Mouse (Mus musculus) MEL (cell line): Measurements from ENCODE around the gene Atp2a2.

Source experiments
- CHD2 ChIP-seq: IDR thresholded peaks from 2 replicates; pipeline ENCODE4 v1.6.1; 2011; ENCODE audit warnings: low read length, improper control_type of control experiment
- CTCF ChIP-seq, 3 experiments: IDR thresholded peaks in 2 of 3; conservative IDR thresholded peaks in 1 of 3; 2 replicates each; pipeline ENCODE4 v1.5.1; 2011 to 2012; ENCODE audit warnings: low read length in 3 of 3, low read depth in 2 of 3, mild to moderate bottlenecking in 2 of 3, improper control_type of control experiment in 1 of 3, inconsistent platforms in 1 of 3, mixed read lengths in 1 of 3, moderate library complexity in 1 of 3; ENCODE audit not compliant: control insufficient read depth in 1 of 3, insufficient read depth in 1 of 3, poor library complexity in 1 of 3, severe bottlenecking in 1 of 3
- GABPA ChIP-seq: IDR thresholded peaks from 2 replicates; pipeline ENCODE4 v1.6.1; 2012; ENCODE audit warnings: low read depth, mild to moderate bottlenecking, inconsistent platforms, low read length, improper control_type of control experiment, moderate library complexity
- GATA1 ChIP-seq: IDR thresholded peaks from 2 replicates; pipeline ENCODE4 v1.6.1; 2011; ENCODE audit warnings: low read depth, low read length, improper control_type of control experiment
- HCFC1 ChIP-seq: IDR thresholded peaks from 2 replicates; pipeline ENCODE4 v1.6.1; 2012; ENCODE audit warnings: low read depth, mild to moderate bottlenecking, inconsistent platforms, low read length, improper control_type of control experiment, moderate library complexity
- MYC ChIP-seq: IDR thresholded peaks from 2 replicates; pipeline ENCODE4 v1.6.1; 2011; ENCODE audit warnings: low read depth, mild to moderate bottlenecking, low read length, improper control_type of control experiment, moderate library complexity
- POLR2A ChIP-seq, 2 experiments: IDR thresholded peaks; 2 replicates each; pipeline ENCODE4 v1.6.1; 2011 to 2012; ENCODE audit warnings: low read length in 2 of 2, mild to moderate bottlenecking in 2 of 2, control low read depth in 1 of 2, improper control_type of control experiment in 1 of 2, low read depth in 1 of 2, moderate library complexity in 1 of 2; ENCODE audit not compliant: control insufficient read depth in 1 of 2, insufficient read depth in 1 of 2, poor library complexity in 1 of 2
- ZNF384 ChIP-seq: IDR thresholded peaks from 2 replicates; pipeline ENCODE4 v1.6.1; 2012; ENCODE audit warnings: low read depth, mild to moderate bottlenecking, inconsistent platforms, low read length, improper control_type of control experiment

- TF ChIP-seq HCFC1 = no peak
- no peak for TF ChIP-seq CTCF (IDR thresholded peaks at IDR 0.05 in 2 of 3, conservative IDR thresholded peaks at IDR 0.05 in 1 of 3; ENCODE audit: control insufficient read depth in 1 of 3, insufficient read depth in 1 of 3, low read depth in 2 of 3, low read length in 3 of 3, poor library complexity in 1 of 3, severe bottlenecking in 1 of 3)
- TF ChIP-seq ZNF384 = no peak
- TF ChIP-seq POLR2A (IDR thresholded peaks at IDR 0.05; ENCODE audit: control insufficient read depth in 1 of 2, insufficient read depth in 1 of 2, low read depth in 1 of 2, low read length in 2 of 2, poor library complexity in 1 of 2) = no peak
- TF ChIP-seq GABPA = no peak
- TF ChIP-seq MYC = no peak
- TF ChIP-seq CHD2 = no peak
- TF ChIP-seq GATA1 = no peak
Observed at GRCm38 (mm10) chr5:122533884-122534283, 31.9 kb upstream of the Atp2a2 start.
